ENCODE assay signal across 1 mouse cellular context in genomic region chr7:3299941-3300617, GRCm38 (mm10).
TF ChIP-seq lines count a peak whose summit lies in the region.

No protein-coding gene starts in this region.

TF ChIP-seq in ES-E14, 5 proteins besides CTCF, POLR2A, EP300 and RAD21 (continued from another document):
- TF ChIP-seq HCFC1 (IDR thresholded peaks at IDR 0.05; ENCODE audit: borderline replicate concordance, insufficient read depth, low read length): no peak
- peak; percentile 98 for TF ChIP-seq ZNF384 (IDR thresholded peaks at IDR 0.05; ENCODE audit: low read depth, low read length)
